Mouse (Mus musculus): ENCODE measurements around the gene Hypk. TPM values are rescaled to one million over a fixed set of nuclear protein-coding genes. Genes with fewer than 3 reads are reported as not detected.

Hypk gene
- polyA plus RNA-seq, 1 experiment: 3.3 TPM

DNA sequence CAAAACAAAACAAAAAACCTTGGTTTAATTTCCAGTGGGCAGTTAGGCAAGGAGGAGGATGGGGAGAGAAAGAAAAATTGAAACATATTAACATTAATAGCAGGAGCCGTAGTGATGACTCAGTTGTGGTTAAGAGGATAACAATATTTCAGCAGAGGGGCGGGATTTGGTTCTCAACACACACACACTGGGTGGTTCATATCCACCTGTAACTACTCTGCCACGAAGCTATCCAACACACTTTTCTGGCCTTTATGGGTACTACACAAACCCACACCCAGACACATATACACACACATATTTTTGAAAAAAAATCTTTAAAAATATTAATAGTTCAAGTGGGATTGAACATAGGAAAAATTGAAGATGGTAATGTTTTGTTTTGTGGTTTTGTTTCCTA is 6.1 kb upstream of the Hypk start:
- H3K27me3 ChIP-seq (ENCODE audit: control insufficient read depth, insufficient read depth, low read length): no peaks in the 10 kb centered on the region
- no peak for TF ChIP-seq CTCF (IDR thresholded peaks at IDR 0.05; ENCODE audit: extremely low read depth, insufficient read length, insufficient replicate concordance, low read depth, low read length)
- TF ChIP-seq POLR2A (IDR thresholded peaks at IDR 0.05; ENCODE audit: low read depth, low read length): no peak
- H3K4me3 ChIP-seq (ENCODE audit: low read depth, low read length): no peak overlapping the region
- H3K27ac ChIP-seq (ENCODE audit: insufficient read depth, low read depth, low read length): no peak overlapping the region
- WGBS: 67% methylated on average over 3 of the region's 3 CpGs
- H3K4me1 ChIP-seq (ENCODE audit: control insufficient read depth, insufficient read depth, insufficient read length, low read length): peaks cover 11% of the 10 kb centered on the region; the same call in 1 of the 2 replicates
- H3K36me3 ChIP-seq (ENCODE audit: control insufficient read depth, insufficient read depth, low read length): peaks cover 9% of the 10 kb centered on the region

DNA sequence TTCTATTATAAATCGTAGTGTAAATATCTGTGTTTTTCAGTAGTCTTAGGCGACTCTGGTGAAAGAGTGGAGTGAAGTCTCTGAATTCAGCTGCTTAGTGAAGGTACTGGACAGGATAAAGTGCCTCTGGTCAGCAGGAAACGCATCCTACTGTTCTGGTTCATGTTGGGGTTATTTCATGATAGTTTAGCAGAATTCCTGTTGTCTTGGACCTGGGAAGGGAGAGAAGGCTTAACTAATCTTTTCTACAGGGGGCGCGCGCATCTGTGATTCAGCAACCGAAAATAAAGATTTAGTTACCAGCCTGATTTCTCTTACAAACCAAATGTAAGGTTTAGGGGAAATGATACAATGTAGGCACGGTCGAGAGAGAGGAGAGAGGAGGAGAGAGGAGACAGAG is 5.0 kb upstream of the Hypk start:
- no peak overlapping the region for H3K4me3 ChIP-seq (ENCODE audit: low read depth, low read length)
- TF ChIP-seq CTCF (IDR thresholded peaks at IDR 0.05; ENCODE audit: extremely low read depth, insufficient read length, insufficient replicate concordance, low read depth, low read length) (no peak), POLR2A (IDR thresholded peaks at IDR 0.05; ENCODE audit: low read depth, low read length) (no peak)
- peaks cover 19% of the 10 kb centered on the region for H3K36me3 ChIP-seq (ENCODE audit: control insufficient read depth, insufficient read depth, low read length)
- peak overlapping the region; percentile 96 for H3K27ac ChIP-seq (ENCODE audit: insufficient read depth, low read depth, low read length)
- peaks cover 8% of the 10 kb centered on the region; the same call in 1 of the 2 replicates for H3K4me1 ChIP-seq (ENCODE audit: control insufficient read depth, insufficient read depth, insufficient read length, low read length)
- no peaks in the 10 kb centered on the region for H3K27me3 ChIP-seq (ENCODE audit: control insufficient read depth, insufficient read depth, low read length)
- WGBS: 11% methylated on average over 9 of the region's 9 CpGs

DNA sequence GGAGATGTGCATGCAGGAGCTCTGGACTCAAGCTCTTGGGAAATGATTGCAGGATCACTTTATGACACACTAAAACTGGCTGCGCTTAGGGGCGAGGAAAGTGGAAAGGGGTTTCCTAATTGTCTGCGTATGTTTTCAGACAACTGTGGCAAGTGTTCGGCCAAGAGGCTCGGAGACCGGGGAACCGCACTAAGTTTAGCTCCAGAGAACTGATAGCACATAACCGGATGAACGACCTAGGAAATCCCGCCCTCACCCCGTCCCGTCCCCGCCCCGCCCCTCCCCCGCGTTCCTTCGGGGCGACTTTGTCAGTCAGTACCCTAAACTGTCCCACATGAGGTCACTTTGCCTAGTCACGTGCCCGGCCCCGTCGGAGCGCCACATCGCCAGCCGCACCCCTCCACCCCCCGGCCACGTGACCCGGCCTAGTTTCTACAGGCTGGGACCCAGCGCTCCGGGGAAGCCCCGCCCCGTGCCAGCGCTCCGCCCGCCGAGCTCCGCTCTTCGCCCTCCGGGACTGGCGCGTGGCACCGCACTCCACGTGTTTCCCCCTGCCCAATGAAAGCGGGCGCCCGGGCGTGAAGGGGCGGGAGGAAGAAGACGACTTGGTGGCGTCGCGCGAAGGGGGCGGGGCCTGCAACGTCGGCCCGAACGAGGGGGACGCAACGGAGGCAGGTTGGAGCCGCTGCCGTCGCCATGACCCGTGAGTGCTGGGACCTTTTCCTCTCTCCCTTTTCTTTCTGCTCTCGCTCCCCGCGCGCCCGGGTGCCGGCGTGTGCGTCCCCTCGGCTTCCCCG is 4.2 kb upstream of the Hypk start, which contains the start of gene Serf2:
Gene Serf2 (plus strand): TSS at position 457 of the 797 bp plus-strand sequence.
- 1% methylated on average over 74 of the region's 74 CpGs for WGBS
- TF ChIP-seq CTCF (IDR thresholded peaks at IDR 0.05; ENCODE audit: extremely low read depth, insufficient read length, insufficient replicate concordance, low read depth, low read length) (no peak), POLR2A (IDR thresholded peaks at IDR 0.05; ENCODE audit: low read depth, low read length) (peak; percentile 95)
- H3K4me3 ChIP-seq (ENCODE audit: low read depth, low read length): peak within 1 kb of the TSS; percentile 99
- H3K27ac ChIP-seq (ENCODE audit: insufficient read depth, low read depth, low read length): peak within 1 kb of the TSS; percentile 96
- peaks cover 8% of the 10 kb centered on the region; the same call in 1 of the 2 replicates for H3K4me1 ChIP-seq (ENCODE audit: control insufficient read depth, insufficient read depth, insufficient read length, low read length)
- no peaks in the 10 kb centered on the region for H3K27me3 ChIP-seq (ENCODE audit: control insufficient read depth, insufficient read depth, low read length)
- H3K36me3 ChIP-seq (ENCODE audit: control insufficient read depth, insufficient read depth, low read length): peaks cover 24% of the 10 kb centered on the region

DNA sequence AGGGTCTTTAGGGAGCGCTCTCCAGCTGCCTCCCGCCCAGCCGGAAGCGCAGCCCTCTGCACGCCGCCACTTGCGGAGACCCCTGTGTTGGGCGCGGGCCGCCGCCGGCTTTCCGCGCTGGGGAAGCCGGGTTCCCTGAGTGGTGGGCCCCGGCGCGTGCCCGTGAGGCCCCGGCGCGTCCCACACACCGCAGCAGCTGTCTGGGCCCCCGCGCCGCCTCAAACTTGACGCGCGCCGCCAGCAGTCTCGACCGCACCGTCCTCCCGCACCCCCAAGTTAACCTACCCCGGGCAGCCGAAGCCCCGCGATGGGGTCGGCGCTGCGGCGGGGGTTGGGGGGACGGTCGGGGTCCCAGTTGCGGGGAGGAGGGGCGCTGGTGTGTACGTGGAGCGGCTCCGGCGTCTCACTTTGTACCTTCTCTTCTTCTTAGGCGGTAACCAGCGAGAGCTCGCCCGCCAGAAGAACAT is 3.5 kb upstream of the Hypk start:
- Histone ChIP-seq H3K4me1 (ENCODE audit: control insufficient read depth, insufficient read depth, insufficient read length, low read length) (peaks cover 8% of the 10 kb centered on the region; the same call in 1 of the 2 replicates), H3K27me3 (ENCODE audit: control insufficient read depth, insufficient read depth, low read length) (no peaks in the 10 kb centered on the region), H3K4me3 (ENCODE audit: low read depth, low read length) (peak overlapping the region; percentile 99), H3K27ac (ENCODE audit: insufficient read depth, low read depth, low read length) (peak overlapping the region; percentile 93), H3K36me3 (ENCODE audit: control insufficient read depth, insufficient read depth, low read length) (peaks cover 26% of the 10 kb centered on the region)
- under 1% methylated on average over 54 of the region's 54 CpGs for WGBS
- TF ChIP-seq POLR2A (IDR thresholded peaks at IDR 0.05; ENCODE audit: low read depth, low read length) (no peak), CTCF (IDR thresholded peaks at IDR 0.05; ENCODE audit: extremely low read depth, insufficient read length, insufficient replicate concordance, low read depth, low read length) (no peak)

DNA sequence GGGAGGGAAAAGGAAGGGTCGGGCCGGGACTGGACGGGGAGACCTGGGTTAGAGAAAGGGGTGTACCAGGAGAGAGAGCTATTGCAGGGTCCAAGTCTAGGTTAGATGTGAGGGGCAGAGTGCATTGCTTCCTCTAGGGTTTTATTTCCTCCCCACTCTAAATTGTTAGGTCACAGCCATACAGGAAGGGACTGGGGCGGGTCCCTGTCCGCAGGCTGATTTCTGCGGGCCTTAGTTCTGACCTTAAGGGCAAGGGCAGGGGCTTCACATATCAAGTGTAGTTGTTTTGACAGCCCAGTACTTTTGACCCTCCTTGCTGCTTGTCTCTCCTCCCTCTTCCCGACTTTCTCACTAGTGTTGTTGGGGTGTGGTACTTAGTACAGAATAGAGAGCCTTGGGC is 3.0 kb upstream of the Hypk start:
- TF ChIP-seq POLR2A (IDR thresholded peaks at IDR 0.05; ENCODE audit: low read depth, low read length) (no peak; the same call in 1 of the 2 replicates), CTCF (IDR thresholded peaks at IDR 0.05; ENCODE audit: extremely low read depth, insufficient read length, insufficient replicate concordance, low read depth, low read length) (no peak)
- H3K4me1 ChIP-seq (ENCODE audit: control insufficient read depth, insufficient read depth, insufficient read length, low read length): peaks cover 8% of the 10 kb centered on the region; the same call in 1 of the 2 replicates
- H3K27ac ChIP-seq (ENCODE audit: insufficient read depth, low read depth, low read length): peak overlapping the region; percentile 93
- peaks cover 26% of the 10 kb centered on the region for H3K36me3 ChIP-seq (ENCODE audit: control insufficient read depth, insufficient read depth, low read length)
- WGBS: 1% methylated on average over 7 of the region's 7 CpGs
- H3K27me3 ChIP-seq (ENCODE audit: control insufficient read depth, insufficient read depth, low read length): no peaks in the 10 kb centered on the region
- H3K4me3 ChIP-seq (ENCODE audit: low read depth, low read length): peak overlapping the region; percentile 99

DNA sequence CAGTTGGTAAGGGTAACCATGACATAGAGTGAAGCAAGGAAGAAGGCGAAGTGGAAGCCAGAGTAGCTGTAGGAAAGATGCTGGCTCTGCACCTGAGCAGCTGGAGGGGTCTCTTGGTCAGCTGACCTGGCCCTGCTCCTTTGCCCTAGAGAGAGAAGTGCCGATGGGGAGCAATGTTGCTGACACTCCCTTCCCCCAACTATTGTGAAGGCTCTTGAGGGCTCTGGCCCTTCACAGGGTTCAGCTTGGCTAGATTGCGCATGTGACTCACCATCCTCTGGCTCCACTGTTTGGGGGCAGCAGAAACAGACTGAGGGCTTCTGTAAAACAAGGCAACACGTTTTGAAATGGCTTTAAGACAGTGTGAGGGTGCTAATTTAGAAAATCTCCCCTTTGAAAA is 729 bp upstream of the Hypk start:
- TF ChIP-seq CTCF (IDR thresholded peaks at IDR 0.05; ENCODE audit: extremely low read depth, insufficient read length, insufficient replicate concordance, low read depth, low read length) (no peak), POLR2A (IDR thresholded peaks at IDR 0.05; ENCODE audit: low read depth, low read length) (no peak)
- Histone ChIP-seq H3K4me1 (ENCODE audit: control insufficient read depth, insufficient read depth, insufficient read length, low read length) (peaks cover 8% of the 10 kb centered on the region; the same call in 1 of the 2 replicates), H3K27ac (ENCODE audit: insufficient read depth, low read depth, low read length) (no peak overlapping the region), H3K27me3 (ENCODE audit: control insufficient read depth, insufficient read depth, low read length) (no peaks in the 10 kb centered on the region), H3K4me3 (ENCODE audit: low read depth, low read length) (no peak overlapping the region), H3K36me3 (ENCODE audit: control insufficient read depth, insufficient read depth, low read length) (peaks cover 26% of the 10 kb centered on the region)
- 77% methylated on average over 4 of the region's 4 CpGs for WGBS

DNA sequence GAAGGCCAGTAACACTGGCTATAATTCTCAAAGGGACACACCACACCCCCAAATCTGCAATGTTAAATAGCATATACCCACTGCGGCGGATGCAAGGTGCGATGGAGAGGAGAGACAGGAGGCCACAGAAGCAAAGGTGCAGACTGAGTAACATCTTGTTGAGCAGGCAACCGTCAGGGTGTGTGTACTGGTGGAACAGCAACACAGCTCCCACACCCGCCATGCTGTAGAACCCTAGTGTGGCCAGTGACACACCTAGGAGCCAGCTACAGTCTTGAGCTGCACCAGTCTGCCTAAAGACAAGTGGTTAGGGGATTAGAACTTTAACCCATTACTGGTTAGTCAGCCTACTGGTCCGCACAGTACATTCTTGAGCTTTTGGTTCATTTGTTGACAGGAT is 827 bp downstream of the Hypk start:
- H3K4me1 ChIP-seq (ENCODE audit: control insufficient read depth, insufficient read depth, insufficient read length, low read length): peaks cover 8% of the 10 kb centered on the region; the same call in 1 of the 2 replicates
- TF ChIP-seq CTCF (IDR thresholded peaks at IDR 0.05; ENCODE audit: extremely low read depth, insufficient read length, insufficient replicate concordance, low read depth, low read length) (no peak), POLR2A (IDR thresholded peaks at IDR 0.05; ENCODE audit: low read depth, low read length) (no peak)
- WGBS: 91% methylated on average over 6 of the region's 6 CpGs

More for the DNA sequence above, 827 bp downstream of the Hypk start:
- Histone ChIP-seq H3K36me3 (ENCODE audit: control insufficient read depth, insufficient read depth, low read length) (peaks cover 31% of the 10 kb centered on the region), H3K27ac (ENCODE audit: insufficient read depth, low read depth, low read length) (no peak overlapping the region), H3K27me3 (ENCODE audit: control insufficient read depth, insufficient read depth, low read length) (no peaks in the 10 kb centered on the region), H3K4me3 (ENCODE audit: low read depth, low read length) (no peak overlapping the region)

Data from small intestine, adult 2 months (tissue).